Mouse (Mus musculus) layer of hippocampus, adult 18-20 months (tissue): ENCODE results near the gene Zfp598. TPM values are rescaled to one million over a fixed set of nuclear protein-coding genes. Genes with fewer than 3 reads are reported as not detected.
"Not testable (repeated sequence)": the region's sequence is repeated elsewhere in the genome, so short reads cannot be mapped to it uniquely, and the experiment has no call there.

Experiments used
- DNase-seq, 2 experiments: peaks; one replicate each; pipeline ENCODE4 v3.0.0; 2022; ENCODE audit warnings: low spot score in 2 of 2
- total RNA-seq, 2 experiments: library from RNA; stranded (reverse); gene quantifications; 2 replicates each; pipeline ENCODE4 v1.2.3; 2021

The Zfp598 gene
- total RNA-seq, 2 experiments from 2014 or later = 39.6 to 42.8 TPM

- DNase-seq = peak; percentile 97 to 99
These were observed 50.2 kb downstream of the Zfp598 start for GRCm38 (mm10) chr17:24719494-24720222.

DNA sequence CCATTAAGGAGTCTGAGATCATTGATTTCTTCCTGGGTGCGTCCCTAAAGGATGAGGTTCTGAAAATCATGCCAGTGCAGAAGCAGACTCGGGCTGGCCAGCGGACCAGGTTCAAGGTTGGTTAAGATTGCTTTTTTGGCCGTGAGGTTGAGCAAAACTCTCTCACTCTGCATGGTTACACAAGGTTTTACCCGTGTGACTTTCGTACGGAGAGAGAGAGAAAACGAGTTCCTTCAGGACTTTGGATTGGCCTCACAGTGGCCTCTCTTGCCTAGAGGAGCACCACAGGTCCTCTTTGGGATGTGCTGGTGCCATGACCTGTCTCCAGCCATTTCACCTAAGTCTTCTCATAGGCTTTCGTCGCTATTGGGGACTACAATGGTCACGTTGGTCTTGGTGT, 51.1 kb downstream of the Zfp598 start:
- not testable (repeated sequence) for DNase-seq

DNA sequence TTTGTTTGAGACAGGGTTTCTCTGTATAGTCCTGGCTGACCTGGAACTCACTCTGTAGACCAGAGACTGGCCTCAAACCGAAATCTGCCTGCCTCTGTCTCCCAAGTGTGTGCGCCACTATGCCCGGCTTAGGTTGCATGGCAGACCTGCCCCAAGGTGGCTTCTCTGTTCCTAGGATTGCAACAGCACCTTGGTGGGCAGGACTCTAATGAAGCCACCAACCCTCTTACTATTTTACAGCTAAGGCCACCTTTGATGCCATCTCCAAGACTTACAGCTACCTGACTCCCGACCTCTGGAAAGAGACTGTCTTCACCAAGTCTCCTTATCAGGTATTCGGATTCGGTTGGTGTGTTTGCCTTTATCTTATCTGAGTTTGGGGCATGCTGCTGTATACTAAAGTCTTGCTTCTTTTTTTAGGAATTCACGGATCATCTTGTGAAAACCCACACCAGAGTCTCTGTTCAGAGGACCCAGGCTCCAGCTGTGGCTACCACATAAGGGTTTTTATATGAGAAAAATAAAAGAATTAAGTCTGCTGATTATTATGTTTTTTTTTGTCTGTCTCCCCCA, 52.0 kb downstream of the Zfp598 start:
- DNase-seq = not testable (repeated sequence)

DNA sequence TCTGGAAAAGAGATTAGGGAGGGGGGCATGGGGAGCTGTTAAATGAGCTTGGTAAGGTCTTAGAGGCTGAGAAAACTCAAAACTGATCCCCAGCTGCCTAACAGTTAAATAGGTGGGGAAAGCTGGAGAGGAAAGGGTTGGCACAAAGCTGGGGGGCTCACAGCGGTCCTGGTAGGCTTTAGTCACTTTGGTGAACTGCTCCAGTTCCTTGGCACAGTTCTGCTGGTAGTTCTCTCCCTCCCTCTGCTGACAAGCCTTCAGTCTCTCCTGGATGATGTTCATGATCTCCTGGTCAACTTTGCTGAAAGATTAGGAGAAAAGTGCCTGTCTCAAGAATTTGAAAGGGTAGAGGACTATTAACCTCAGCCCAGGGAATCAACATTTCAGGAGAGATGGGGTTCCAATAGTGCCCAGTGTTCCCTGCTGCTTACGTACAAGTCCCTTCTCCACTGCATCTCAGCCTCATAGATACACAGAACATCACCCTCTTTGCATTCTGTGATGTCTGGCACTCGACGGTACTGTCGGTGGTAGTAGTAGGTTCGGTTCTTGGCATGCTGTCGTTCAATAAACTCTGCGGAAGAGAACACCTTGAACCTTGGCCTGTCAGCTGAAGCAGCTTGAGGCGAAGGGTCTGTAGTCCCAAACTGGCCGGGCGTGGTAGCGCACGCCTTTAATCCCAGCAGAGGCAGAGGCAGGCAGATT, 52.9 kb downstream of the Zfp598 start:
- DNase-seq = no peak

- no peak for DNase-seq
These were observed 53.8 kb downstream of the Zfp598 start for GRCm38 (mm10) chr17:24723122-24723880.

DNA sequence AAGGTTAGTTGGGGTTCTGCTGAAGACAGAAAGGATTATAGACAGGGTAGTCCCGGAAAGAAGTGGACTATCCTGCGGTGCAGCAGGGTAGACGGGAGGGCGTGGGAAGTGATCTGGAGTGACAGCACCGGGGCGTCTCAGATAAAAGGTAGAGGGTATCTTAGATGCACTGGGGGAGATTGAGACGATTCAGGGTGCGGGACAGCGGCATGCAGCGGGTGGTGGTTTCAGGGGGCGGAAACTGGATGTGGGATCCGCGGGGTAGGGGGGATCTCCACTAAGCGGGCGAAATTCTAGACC, 54.3 kb downstream of the Zfp598 start:
- DNase-seq = no peak

DNA sequence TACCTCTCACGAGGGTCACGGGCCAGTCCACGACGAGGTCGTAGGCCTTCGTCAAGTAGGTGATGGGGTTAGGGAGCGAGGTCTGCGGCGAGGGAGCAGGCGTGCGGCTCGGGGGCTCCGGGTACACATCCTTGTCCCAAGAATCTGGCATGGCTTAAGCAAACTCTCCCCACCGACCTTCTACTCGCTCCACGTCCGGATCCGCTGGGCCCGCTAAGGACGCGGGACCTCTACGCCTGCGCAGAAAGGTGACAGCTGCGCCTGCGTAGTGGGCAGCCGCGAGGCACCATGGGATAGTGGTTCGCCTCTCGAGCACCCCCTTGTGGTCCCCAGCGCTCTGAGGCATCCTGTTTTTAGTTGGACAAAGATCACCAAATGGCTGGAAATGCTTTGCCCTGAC, 54.7 kb downstream of the Zfp598 start, which contains the start of gene Ndufb10:
Ndufb10 (minus strand) TSS at position 295 of the 400 bp plus-strand sequence.
- DNase-seq = peak; percentile 92 to 97

GRCm38 (mm10) chr17:24725637-24726390, 56.3 kb downstream of the Zfp598 start:
- no peak for DNase-seq

- DNase-seq = no peak
These were observed 58.1 kb downstream of the Zfp598 start, which contains the start of gene Rpl3l for GRCm38 (mm10) chr17:24727618-24728017. Rpl3l (plus strand) TSS chr17:24727820.

- no peak for DNase-seq
These were observed 58.7 kb downstream of the Zfp598 start for GRCm38 (mm10) chr17:24728184-24728583.

DNA sequence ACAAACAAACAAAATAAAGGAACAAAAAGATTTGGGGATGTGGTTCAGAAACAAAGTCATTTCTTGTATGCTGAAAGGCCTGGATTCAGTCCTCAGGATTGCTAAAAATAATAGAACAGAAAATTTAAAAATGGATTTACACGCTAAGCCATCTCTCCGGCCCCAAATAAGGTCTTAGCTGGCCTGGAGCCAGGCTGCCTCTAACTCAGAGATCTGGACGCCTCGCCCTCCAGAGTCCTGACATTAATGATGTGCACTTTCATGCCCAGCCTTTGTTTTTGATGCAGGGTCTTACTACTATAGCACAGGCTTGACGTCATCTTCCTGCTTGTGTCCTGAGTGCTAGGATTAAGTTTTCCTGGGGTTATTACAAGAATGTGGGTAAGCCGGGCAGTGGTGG, 59.6 kb downstream of the Zfp598 start:
- DNase-seq = no peak

GRCm38 (mm10) chr17:24730787-24731186, 61.3 kb downstream of the Zfp598 start:
- DNase-seq = no peak

Other genes starting within 250 kb of the Zfp598 start
- 10 to 100 TPM; 27.3 to 34.2 TPM for gene Eci1, start 243.0 kb upstream of the Zfp598 start, total RNA-seq
- gene Dnase1l2, start 226.6 kb upstream of the Zfp598 start, total RNA-seq = 10 to 100 TPM in 1 of 2 experiments, 1 to 10 TPM in 1; 9.6 to 11.4 TPM
- 10 to 100 TPM; 32.3 to 37.9 TPM for gene E4f1, start 199.4 kb upstream of the Zfp598 start, total RNA-seq
- gene Pgp, start 199.3 kb upstream of the Zfp598 start, total RNA-seq = 10 to 100 TPM; 61.6 to 64.6 TPM
- 1 to 10 TPM; 2.0 to 2.8 TPM for gene Bricd5, start 195.8 kb upstream of the Zfp598 start, total RNA-seq
- gene Mlst8, start 190.6 kb upstream of the Zfp598 start, total RNA-seq = 10 to 100 TPM; 42.5 to 42.9 TPM
- 100 to 1,000 TPM; 153 to 157 TPM for gene Caskin1, start 181.1 kb upstream of the Zfp598 start, total RNA-seq
- gene Traf7, start 141.7 kb upstream of the Zfp598 start, total RNA-seq = 10 to 100 TPM; 79.3 to 84.6 TPM
- 10 to 100 TPM; 69.7 to 75.6 TPM for gene Rab26, start 135.5 kb upstream of the Zfp598 start, total RNA-seq
- gene Pkd1, start 119.9 kb upstream of the Zfp598 start, total RNA-seq = 10 to 100 TPM; 78.8 to 80.0 TPM
- gene Tsc2, start 37.1 kb upstream of the Zfp598 start, total RNA-seq = 100 to 1,000 TPM; 182 to 189 TPM
- 1 to 10 TPM; 4.9 to 6.1 TPM for gene Nthl1, start 37.0 kb upstream of the Zfp598 start, total RNA-seq
- gene Slc9a3r2, start 19.4 kb upstream of the Zfp598 start, total RNA-seq = 10 to 100 TPM; 39.7 to 41.0 TPM
- gene Npw, start 11.2 kb upstream of the Zfp598 start, total RNA-seq = 1 to 10 TPM; 1.3 to 2.0 TPM
- gene Syngr3, start 20.3 kb downstream of the Zfp598 start, total RNA-seq = 100 to 1,000 TPM; 159 to 169 TPM
- 10 to 100 TPM; 18.8 to 23.1 TPM for gene Gfer, start 26.5 kb downstream of the Zfp598 start, total RNA-seq
- 1 to 10 TPM; 3.2 to 3.7 TPM for gene Noxo1, start 26.5 kb downstream of the Zfp598 start, total RNA-seq
- 10 to 100 TPM; 31.7 to 32.5 TPM for gene Tbl3, start 38.0 kb downstream of the Zfp598 start, total RNA-seq
- under 1 TPM in 1 of 2 experiments, not detected in 1; 0.27 TPM for gene Rnf151, start 48.4 kb downstream of the Zfp598 start, total RNA-seq
- 100 to 1,000 TPM; 318 to 320 TPM for gene Rps2, start 48.4 kb downstream of the Zfp598 start, total RNA-seq
- gene Ndufb10, start 54.8 kb downstream of the Zfp598 start, total RNA-seq = 100 to 1,000 TPM; 226 to 238 TPM
- under 1 TPM; 0.27 to 0.43 TPM for gene Rpl3l, start 58.1 kb downstream of the Zfp598 start, total RNA-seq
- 10 to 100 TPM; 41.3 to 45.5 TPM for gene Msrb1, start 67.0 kb downstream of the Zfp598 start, total RNA-seq
- under 1 TPM; 0.35 to 0.38 TPM for gene Hs3st6, start 83.3 kb downstream of the Zfp598 start, total RNA-seq
- gene Meiob, start 134.6 kb downstream of the Zfp598 start, total RNA-seq = not detected
- gene Hagh, start 170.5 kb downstream of the Zfp598 start, total RNA-seq = 100 to 1,000 TPM; 129 TPM
- gene Fahd1, start 180.7 kb downstream of the Zfp598 start, total RNA-seq = 10 to 100 TPM; 21.4 to 21.7 TPM
- not detected for gene Igfals, start 196.3 kb downstream of the Zfp598 start, total RNA-seq
- 10 to 100 TPM; 32.3 to 33.5 TPM for gene Nubp2, start 216.7 kb downstream of the Zfp598 start, total RNA-seq
- gene Spsb3, start 217.0 kb downstream of the Zfp598 start, total RNA-seq = 10 to 100 TPM; 47.5 to 48.3 TPM
- gene Eme2, start 225.4 kb downstream of the Zfp598 start, total RNA-seq = 10 to 100 TPM; 52.0 to 53.1 TPM
- 10 to 100 TPM; 75.4 to 78.6 TPM for gene Mrps34, start 225.4 kb downstream of the Zfp598 start, total RNA-seq
- gene Nme3, start 226.8 kb downstream of the Zfp598 start, total RNA-seq = 10 to 100 TPM; 60.7 to 61.2 TPM